Mouse (Mus musculus): ENCODE data around the gene Adra1d.

- TF ChIP-seq POLR2A (IDR thresholded peaks at IDR 0.05; ENCODE audit: insufficient read depth, low read depth, low read length) (no peak), CTCF (IDR thresholded peaks at IDR 0.05) (no peak), EP300 (IDR thresholded peaks at IDR 0.05; ENCODE audit: insufficient read depth, low read depth, low read length) (no peak)
Measured at GRCm38 (mm10) chr2:131601881-131602280, 39.8 kb upstream of the Adra1d start.
